Mouse (Mus musculus): Measurements from ENCODE around the gene Pcyox1.

DNA sequence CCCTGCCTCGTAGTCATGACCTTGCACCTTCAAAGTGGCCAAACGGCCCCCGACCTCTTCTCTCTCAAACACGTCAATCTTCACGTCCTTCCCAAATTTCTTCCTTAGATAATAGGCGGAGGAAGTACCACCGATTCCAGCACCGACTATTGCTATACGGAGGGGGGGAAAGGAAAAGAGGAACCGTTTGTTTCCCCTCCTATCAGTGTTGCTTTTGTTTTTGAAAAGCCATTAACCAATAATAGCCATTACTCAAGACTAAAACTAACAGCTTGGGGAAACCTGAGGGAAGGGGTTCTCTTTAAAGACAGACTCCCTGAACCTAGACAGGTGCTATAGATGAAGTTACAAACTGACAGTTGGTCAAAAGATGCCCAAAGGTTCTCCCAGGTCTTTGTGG, 985 bp downstream of the Pcyox1 start:
- TF ChIP-seq POLR2A (IDR thresholded peaks at IDR 0.05; ENCODE audit: borderline replicate concordance, low read depth, low read length) = no peak
- TF ChIP-seq CTCF (IDR thresholded peaks at IDR 0.05; ENCODE audit: low read depth, low read length) = no peak
